Mouse (Mus musculus) midbrain, postnatal 0 days (tissue): ENCODE measurements at regions not wholly inside any gene's neighbourhood (a gene's known extent, or its start where the extent isn't known, plus 50 kb on each side); places are given as distances from the start of the nearest gene placed in this dataset.
A peak's percentile ranks its signal among the peaks of the same experiment; 100 is the strongest.

Experiments used
- ATAC-seq: fragments of 200-750 bp; cut with Nextera tagmentation; 2 replicates; pipeline ENCODE4 v1.8.0; 2017; ENCODE audit warnings: moderate number of reproducible peaks, mild to moderate bottlenecking, moderate TSS enrichment, moderate library complexity; ENCODE audit not compliant: low FRiP score
- DNase-seq: peaks from one replicate; pipeline ENCODE4 v3.0.0-alpha.2; 2015; ENCODE audit warnings: low spot score
- H3K27ac ChIP-seq: fragments of 300-500 bp; sonication (generic); 2 replicates; pipeline ENCODE4 v1.5.1; 2014; ENCODE audit warnings: low read depth, mild to moderate bottlenecking, low read length, mixed read lengths
- H3K27me3 ChIP-seq: fragments of 300-500 bp; sonication (generic); 2 replicates; pipeline ENCODE4 v1.6.1; 2014; ENCODE audit warnings: low read length, control low read depth, mixed read lengths; ENCODE audit not compliant: insufficient read depth
- H3K36me3 ChIP-seq: fragments of 300-500 bp; sonication (generic); 2 replicates; pipeline ENCODE4 v1.6.1; 2014; ENCODE audit warnings: low read length, control low read depth, mixed read lengths; ENCODE audit not compliant: insufficient read depth
- H3K4me1 ChIP-seq: fragments of 300-500 bp; sonication (generic); 2 replicates; pipeline ENCODE4 v1.6.1; 2014; ENCODE audit warnings: mild to moderate bottlenecking, control low read depth, antibody characterized with exemption, low read length, mixed read lengths; ENCODE audit not compliant: insufficient read depth
- H3K4me2 ChIP-seq: fragments of 300-500 bp; sonication (generic); 2 replicates; pipeline ENCODE4 v1.6.1; 2014; ENCODE audit warnings: low read depth, mild to moderate bottlenecking, low read length, mixed read lengths; ENCODE audit not compliant: poor library complexity, severe bottlenecking
- H3K4me3 ChIP-seq: fragments of 300-500 bp; sonication (generic); 2 replicates; pipeline ENCODE4 v1.5.1; 2014; ENCODE audit warnings: low read depth, mild to moderate bottlenecking, low read length, moderate library complexity
- H3K9ac ChIP-seq: fragments of 300-500 bp; sonication (generic); replicated peaks from 2 replicates; pipeline ENCODE4 v1.6.1; 2014; ENCODE audit warnings: mild to moderate bottlenecking, low read length, moderate library complexity, mixed read lengths; ENCODE audit not compliant: poor library complexity, severe bottlenecking
- H3K9me3 ChIP-seq: fragments of 300-500 bp; sonication (generic); 2 replicates; pipeline ENCODE4 v1.6.1; 2016; ENCODE audit warnings: low read length, control low read depth
- CTCF ChIP-seq: IDR thresholded peaks from 2 replicates; pipeline ENCODE4 v1.5.1; 2016; ENCODE audit warnings: antibody characterized with exemption, mild to moderate bottlenecking
- WGBS: fragments of 180-500 bp; shearing (Covaris S2); extraction: QIAGEN DNeasy Blood & Tissue Kit; methylation state at CpG from one replicate; pipeline ENCODE4 v1.1.7; 2014; 5-methylcytosine and 5-hydroxymethylcytosine counted together

DNA sequence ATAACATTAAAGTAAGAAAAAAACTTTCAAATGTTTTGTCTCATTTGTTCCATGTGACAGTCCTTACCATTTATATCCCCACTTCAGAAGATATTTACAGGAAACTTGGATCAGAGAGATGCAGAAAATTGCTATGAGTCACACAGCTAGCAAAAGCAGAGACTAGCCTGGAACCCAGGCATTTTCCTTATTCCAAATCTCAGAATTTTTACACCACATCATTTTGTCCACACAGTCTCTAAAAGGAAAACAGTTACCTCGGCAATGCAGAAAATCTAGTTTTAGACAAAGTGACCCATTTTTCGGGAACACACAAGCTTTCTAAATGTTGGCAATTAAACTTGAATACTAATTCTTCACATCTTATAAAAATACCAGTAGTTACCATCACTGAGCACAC is 329.3 kb downstream of the Elavl2 start:
- Histone ChIP-seq H3K9ac (no peak overlapping the region), H3K27me3 (no peaks in the 10 kb centered on the region), H3K9me3 (no peaks in the 10 kb centered on the region), H3K4me3 (no peak overlapping the region), H3K4me1 (no peaks in the 10 kb centered on the region), H3K4me2 (no peak overlapping the region), H3K27ac (no peak overlapping the region), H3K36me3 (no peaks in the 10 kb centered on the region)
- no peak for TF ChIP-seq CTCF
- 93% methylated on average over 2 of the region's 2 CpGs for WGBS
- ATAC-seq, result no peak
- DNase-seq, result no peak

DNA sequence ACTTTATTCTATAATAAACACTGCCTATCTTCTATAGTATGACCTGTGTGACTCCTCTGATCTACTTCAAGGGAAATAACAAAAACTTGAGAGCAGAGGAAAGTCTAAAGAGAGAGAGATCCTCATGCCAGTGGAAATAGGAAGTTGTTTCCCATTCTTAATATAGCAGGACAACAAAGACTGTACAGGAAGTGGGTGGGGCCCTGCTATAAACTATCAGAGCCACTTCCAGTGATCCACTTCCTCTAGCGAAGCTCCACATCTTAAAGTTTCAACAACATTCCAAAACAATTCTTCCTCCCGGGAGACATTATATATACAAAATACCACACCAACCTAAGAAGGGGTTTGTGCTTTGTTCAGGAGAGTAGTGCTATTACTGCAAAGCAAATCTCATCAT is 339.7 kb downstream of the Elavl2 start:
- no peak for DNase-seq
- Histone ChIP-seq H3K9ac (no peak overlapping the region), H3K4me3 (no peak overlapping the region), H3K36me3 (no peaks in the 10 kb centered on the region), H3K4me1 (no peaks in the 10 kb centered on the region), H3K27ac (no peak overlapping the region), H3K27me3 (no peaks in the 10 kb centered on the region), H3K9me3 (no peaks in the 10 kb centered on the region), H3K4me2 (no peak overlapping the region)
- ATAC-seq, result no peak
- no peak for TF ChIP-seq CTCF
- 91% methylated on average over 2 of the region's 2 CpGs for WGBS

DNA sequence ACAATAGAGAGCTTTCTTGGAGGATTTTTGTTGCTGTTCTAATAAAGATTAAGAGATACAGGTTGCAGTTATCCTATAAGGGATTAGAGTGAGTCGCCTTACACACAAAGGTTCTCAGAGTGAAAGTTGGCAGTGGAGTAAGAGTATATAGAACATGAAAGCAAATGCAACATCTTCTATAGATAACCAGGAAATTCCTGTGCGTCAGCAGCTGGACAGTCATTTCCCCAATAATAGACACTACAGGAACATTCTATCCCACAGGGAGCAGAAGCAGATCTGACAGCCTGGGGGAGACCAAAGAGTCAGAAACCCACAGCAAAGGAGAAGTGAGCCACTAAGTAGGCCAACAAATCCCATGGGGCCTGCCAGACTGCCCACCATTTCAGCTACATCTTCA is 348.7 kb downstream of the Elavl2 start:
- Histone ChIP-seq H3K4me3 (no peak overlapping the region), H3K9ac (no peak overlapping the region), H3K27ac (no peak overlapping the region), H3K4me1 (no peaks in the 10 kb centered on the region), H3K4me2 (no peak overlapping the region), H3K36me3 (no peaks in the 10 kb centered on the region), H3K9me3 (no peaks in the 10 kb centered on the region), H3K27me3 (no peaks in the 10 kb centered on the region)
- TF ChIP-seq CTCF, result no peak
- 75% methylated on average over 2 of the region's 2 CpGs for WGBS
- DNase-seq (no peak), ATAC-seq (no peak)

DNA sequence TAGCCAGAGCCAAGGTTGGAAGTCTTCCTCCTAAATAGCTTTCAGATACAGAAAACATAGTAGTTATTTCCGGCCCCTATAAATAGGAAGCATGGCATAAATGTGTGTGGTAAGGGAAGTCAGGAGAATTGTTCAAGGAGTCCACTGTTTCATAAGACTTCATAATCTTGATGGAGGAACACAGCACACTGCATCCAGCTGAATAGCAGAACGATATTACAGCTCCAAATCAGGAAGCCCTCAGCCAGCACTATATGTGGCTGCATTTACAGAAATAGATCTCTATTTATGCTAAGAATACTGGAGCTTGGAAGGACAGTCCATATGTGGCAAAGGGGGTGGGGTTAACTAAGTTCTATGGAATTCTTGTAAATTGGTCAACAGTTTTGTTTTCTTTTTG is 371.1 kb downstream of the Elavl2 start:
- no peak overlapping the region for H3K4me3 ChIP-seq
- H3K9ac ChIP-seq, result no peak overlapping the region
- WGBS, result 87% methylated on average over 2 of the region's 2 CpGs
- no peak overlapping the region for H3K27ac ChIP-seq
- TF ChIP-seq CTCF, result no peak
- H3K4me1 ChIP-seq, result no peaks in the 10 kb centered on the region
- no peak overlapping the region for H3K4me2 ChIP-seq
- no peak for ATAC-seq
- no peaks in the 10 kb centered on the region for H3K9me3 ChIP-seq
- no peaks in the 10 kb centered on the region for H3K27me3 ChIP-seq
- no peak for DNase-seq
- no peaks in the 10 kb centered on the region for H3K36me3 ChIP-seq

DNA sequence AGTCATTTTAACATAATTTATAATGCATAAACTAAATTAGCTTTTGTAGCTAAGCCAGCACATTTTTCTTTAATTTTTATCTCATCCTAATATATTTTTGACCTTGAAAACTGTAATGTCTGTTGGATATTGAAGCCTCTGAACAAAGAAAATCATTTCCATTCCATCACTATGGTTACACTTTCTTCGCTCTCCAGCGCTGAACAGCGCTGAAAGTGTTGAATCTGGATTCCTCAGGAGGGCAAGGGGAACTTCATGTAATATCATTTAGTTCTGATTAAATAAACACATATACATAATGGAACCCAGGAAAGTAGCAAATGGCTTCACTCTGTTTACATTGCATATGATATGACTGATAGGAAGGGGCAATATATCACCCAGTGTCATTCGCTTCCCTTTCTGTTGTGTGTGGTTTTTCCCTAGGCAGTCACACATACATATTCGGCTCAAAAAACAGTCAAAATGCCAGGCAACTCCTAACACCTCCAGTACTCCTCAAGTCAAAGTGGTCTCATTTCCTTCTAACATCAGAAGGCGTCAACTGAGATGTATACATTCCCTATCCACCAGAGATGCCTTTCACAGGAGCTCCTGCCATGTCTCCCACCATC is 372.5 kb downstream of the Elavl2 start:
- H3K9me3 ChIP-seq, result no peaks in the 10 kb centered on the region
- no peaks in the 10 kb centered on the region for H3K36me3 ChIP-seq
- 65% methylated on average over 6 of the region's 6 CpGs for WGBS
- H3K4me2 ChIP-seq, result no peak overlapping the region
- H3K4me3 ChIP-seq, result no peak overlapping the region
- no peaks in the 10 kb centered on the region for H3K27me3 ChIP-seq
- TF ChIP-seq CTCF, result no peak
- DNase-seq (peak; percentile 53), ATAC-seq (peak; percentile 78; the same call in 1 of the 2 replicates)
- H3K9ac ChIP-seq, result no peak overlapping the region
- H3K27ac ChIP-seq, result no peak overlapping the region
- no peaks in the 10 kb centered on the region for H3K4me1 ChIP-seq

DNA sequence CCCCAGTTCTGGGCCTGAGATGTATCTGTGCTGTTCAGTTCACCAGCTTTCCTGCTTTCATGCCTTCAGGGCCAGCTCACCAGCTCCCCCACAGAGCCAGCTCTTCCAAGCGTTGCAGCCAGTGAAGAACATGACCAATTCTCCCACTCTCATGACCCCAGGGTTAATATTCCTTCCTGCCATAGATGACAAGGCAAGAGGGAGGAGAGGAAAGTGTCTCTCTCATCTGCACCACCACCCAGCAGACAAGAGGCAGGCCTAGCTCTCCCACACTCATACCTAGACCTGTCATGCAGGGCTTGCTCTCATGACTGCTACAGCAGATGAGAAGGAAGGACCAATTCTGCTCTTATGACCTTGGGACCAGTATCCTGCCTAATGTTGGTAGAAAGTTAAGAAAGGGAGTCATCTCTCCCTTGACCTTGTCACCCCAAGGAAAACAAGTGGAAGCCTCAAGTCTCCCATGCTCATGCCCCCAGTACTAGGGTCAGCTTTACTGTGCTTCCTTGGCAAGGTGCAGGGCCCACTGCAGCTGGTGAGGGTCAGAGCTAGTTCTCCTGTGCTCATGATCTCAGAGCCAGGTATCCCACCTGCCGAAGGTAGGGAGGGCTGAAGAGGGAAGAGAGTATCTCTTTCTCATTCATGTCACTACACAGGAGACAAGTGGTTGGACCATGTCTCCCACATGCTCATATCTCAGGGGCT is 404.0 kb downstream of the Elavl2 start:
- no peak overlapping the region for H3K27ac ChIP-seq
- WGBS, result 70% methylated on average over 2 of the region's 2 CpGs
- TF ChIP-seq CTCF, result no peak

More for the DNA sequence above, 404.0 kb downstream of the Elavl2 start:
- no peak for ATAC-seq
- Histone ChIP-seq H3K9ac (no peak overlapping the region), H3K9me3 (no peaks in the 10 kb centered on the region), H3K4me2 (no peak overlapping the region), H3K27me3 (no peaks in the 10 kb centered on the region), H3K4me1 (no peaks in the 10 kb centered on the region), H3K4me3 (no peak overlapping the region), H3K36me3 (no peaks in the 10 kb centered on the region)
- DNase-seq, result no peak
